Mouse (Mus musculus) testis, postnatal 14 days (tissue): ENCODE measurements at regions not wholly inside any gene's neighbourhood (a gene's known extent, or its start where the extent isn't known, plus 50 kb on each side); places are given as distances from the start of the nearest gene placed in this dataset.

Source experiments
- DNase-seq: peaks from one replicate; pipeline ENCODE4 v3.0.0; 2021; ENCODE audit warnings: low spot score

DNA sequence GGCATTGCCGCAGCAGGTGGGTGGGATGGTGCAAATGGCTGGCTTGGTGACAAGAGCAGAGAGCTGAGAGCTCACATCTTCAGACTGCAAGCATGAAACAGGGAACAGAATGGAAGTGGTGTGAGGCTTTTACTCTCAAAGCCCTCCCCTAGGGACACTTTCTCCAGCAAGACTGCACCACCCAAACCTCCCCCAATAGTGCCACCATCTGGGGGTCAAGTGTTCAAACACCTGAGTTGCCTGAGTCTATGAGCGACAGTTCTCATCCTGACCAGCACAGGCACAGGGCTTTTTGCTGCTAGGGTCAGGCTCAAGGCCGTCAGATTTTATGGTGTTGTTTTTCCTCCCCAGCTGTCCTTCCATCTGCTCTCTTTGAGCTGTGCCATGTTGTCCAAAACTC, 337.9 kb upstream of the Eif4g2 start:
- no peak for DNase-seq

DNA sequence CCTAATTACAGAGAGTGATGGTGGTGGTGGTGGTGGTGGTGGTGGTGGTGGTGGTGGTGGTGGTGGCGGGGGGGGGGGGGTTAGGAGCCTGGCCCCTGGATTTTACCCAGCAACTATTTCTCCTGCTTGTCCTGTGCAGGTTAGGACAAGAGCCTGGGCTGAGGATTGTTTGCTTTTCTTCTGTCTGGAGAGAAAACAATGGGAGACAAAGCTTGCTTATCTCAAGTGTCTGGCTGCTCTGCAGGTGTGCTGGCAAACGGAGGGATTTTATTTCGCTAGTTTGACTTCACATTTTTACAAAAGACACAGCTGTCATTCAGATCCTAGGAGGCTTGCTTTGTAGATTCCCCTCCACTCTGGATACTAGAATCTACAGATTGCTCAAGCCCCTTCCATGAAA, 334.9 kb upstream of the Eif4g2 start:
- DNase-seq: no peak

DNA sequence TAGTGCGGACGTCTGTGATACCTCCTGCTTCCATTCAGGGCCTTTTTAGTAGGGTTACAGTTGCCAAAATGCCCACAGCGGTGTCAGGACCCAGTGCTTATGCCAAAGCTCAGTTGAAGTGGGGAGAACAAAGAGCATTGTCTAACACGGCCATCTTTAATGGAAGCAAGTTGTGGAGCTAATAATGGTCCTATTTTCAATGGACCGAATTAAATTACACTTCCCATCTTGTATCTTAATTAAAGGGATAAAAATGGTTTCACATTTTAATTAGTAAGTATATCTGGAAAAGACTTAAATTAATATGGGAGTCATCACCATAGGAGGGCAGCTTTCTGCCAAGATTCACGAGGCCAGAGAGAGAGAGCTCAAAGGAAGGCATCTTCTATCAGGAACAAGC, 333.2 kb upstream of the Eif4g2 start:
- no peak for DNase-seq

DNA sequence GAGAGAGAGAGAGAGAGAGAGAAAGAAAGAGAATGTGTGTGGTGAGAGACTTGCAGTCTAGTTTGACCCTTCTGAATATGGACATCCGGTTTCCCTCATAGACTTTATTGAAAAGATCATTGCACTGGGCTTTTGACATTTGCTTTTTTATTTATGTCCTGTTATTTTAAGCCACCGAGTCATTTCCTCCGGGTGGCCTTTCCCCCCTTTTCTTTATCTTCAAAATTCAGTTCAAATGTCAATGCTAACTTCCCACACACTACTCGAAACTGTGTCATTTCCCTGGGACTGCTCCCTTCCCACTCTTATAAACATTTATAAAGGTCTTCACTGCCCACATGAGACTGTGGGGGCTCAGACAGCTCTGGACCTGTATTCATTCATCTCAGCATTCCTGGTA, 330.9 kb upstream of the Eif4g2 start:
- no peak for DNase-seq

DNA sequence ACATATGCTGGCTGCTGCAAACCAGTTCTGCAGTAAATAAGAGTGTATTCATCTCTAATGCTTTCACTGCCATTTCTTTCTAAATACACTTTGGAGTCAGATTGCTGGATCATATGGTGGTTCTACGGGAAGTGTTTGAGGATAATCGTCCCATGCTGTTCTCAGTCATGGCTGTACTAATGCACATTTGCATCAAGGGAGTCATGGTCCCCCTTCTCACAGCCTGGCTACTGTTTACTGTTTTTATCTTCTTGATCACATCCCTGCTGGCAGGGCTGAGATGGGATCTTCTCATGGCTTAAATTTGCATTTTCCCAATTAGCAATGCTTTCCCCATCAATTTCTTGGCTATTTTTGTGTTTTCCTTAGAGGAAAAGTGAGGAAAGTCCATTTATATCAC, 330.1 kb upstream of the Eif4g2 start:
- DNase-seq: no peak

DNA sequence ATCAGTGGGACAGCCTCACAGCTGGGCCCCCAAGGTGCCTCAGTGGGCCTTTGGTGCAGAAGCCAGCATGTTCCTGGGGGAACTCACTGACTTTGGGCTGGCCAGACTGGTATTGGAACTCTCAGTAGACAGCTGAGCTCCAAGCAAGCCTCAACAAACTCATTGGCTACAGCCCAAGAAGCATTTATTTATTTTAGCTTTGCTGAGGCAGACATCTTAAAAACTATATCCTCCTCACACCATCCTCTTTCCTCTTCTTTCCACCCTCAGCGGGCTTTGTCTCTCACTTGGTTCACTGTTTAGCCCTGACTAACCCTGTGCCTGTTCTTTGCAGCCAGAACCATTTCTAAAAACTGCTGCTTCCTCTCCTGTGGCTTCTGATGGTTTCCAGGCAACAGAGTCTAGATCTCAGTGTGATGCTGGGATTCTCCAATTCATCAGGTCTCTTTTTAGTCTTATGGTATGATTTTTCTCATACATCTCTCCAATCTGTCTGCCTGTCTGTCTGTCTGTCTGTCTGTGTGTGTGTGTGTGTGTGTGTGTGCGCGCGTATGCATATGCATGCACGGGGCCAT, 328.6 kb upstream of the Eif4g2 start:
- no peak for DNase-seq

DNA sequence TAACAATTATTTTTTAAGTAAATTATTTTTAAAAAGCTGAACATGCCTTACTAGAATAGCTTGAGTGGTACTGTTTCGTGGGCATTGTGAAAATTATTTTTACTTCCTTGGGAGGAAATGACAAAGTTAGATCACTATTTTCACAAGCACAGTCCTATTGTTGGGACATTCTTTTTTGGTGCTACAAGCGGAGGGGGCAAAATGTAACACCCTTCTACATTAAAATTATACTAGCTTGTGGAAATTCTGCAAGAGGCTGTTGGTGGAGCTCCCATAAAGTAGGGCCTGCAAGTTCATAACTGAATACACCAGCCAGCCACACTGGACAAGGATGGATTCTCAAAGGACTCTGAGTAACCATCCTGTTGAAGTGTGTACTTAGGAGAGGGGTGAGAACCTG, 313.1 kb upstream of the Eif4g2 start:
- no peak for DNase-seq

DNA sequence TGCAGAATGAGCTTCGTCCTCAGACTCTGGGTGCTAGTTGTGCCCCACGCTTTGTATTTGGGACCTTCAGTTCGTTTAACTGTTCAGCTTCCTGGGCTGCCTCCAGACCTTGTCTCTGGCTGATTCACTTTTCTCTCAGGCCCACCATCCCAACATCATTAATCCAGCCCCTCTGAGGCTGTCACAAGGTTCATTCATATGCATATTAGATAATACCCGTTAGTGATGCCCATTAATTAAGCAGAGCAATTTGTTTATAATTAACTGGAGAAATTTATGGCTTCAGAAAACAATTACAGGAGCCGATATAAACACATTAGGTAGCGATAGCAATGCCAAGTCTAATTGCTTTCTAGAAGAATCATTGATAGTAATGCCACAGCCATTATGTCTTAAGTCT, 312.3 kb upstream of the Eif4g2 start:
- DNase-seq: no peak

DNA sequence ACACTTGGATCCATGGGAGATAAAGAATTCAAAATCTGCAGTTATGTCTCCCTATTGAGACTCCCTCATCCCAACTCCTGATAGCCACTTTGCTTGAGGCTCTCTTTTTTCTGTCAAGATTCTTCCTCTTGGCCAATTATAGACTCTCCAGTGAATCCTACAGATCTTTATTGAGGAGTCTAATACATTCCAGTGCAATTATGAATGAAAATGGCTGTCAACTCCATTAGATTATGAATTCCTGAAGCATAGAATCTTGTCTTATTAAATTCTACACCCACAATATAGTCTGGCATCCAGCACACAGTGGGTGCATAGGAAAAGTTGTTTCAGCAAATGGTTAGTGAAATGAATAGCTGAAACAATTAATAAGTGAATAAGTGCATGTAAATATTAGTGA, 311.0 kb upstream of the Eif4g2 start:
- no peak for DNase-seq

DNA sequence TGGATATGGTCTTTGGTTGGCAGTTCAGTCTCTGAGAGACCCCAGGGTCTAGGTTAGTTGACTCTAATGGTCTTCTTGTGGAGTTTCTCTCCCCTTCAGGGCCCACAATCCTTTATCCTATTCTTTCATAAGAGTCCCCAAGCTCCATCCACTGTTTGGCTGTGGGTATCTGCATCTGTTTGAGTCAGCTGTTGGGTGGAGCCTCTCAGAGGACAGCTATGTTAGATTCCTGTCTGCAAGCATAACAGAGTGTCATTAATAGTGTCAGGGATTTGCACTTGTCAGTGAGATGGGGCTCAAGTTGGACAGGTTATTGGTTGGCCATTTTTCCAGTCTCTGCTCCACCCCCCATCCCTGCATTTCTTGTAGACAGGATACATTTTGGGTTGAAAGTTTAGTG, 306.9 kb upstream of the Eif4g2 start:
- DNase-seq: no peak

DNA sequence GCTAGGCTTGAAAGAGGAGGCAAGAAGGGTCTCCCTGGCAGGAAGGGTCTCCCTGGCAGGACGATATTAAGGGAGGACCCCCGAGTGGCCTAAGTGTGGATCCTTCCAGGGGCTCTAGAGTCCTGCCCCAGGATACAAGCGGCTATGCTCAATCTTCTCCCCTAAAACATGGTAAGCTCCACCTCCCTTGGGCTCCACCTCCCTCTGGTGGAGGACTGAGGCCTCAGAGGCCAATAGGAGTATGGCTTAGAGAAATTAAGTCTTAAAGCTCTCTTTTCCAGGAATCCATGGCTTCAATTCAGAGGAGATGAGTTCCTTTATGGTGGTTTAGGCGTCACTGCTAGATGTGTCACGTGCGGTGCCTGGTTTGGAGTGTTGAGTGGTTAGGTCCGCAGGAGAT, 291.7 kb upstream of the Eif4g2 start:
- DNase-seq: no peak

DNA sequence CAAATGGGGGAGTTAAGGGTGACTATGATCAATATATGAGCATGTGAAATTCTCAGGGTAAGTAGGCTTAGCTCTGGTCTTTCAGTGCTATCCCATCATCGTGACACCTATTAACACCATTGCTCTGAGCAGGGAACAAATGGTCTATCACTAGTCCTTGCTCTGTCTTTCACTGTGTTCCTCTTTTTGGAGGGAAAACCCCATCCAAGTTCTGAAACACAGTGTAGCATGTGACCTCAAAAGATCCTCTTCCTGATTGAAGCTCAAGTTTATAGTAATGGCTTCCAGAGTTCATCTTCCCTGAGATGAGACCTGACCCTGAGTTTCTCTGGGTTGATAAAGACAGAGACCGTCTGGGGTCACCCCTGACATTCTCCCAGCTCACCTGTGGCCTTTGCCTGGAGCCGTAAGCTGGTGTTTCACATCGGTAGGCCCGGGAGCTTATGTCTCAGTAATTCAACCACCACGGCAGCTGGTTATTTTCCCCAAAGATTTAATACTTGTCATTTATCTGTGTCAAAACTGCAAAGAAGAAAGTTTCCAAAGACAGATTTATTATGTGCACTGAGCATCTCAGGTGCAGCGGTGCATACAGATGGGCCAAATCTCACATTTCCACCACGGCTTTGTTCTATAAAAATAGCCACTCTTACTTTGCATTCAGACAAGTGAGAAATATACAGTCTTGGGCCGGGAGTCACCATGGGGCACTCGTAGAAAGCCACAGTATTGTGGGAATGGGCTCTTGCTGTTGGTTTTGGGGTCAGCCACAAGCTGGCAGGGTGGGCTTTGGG, 290.7 kb upstream of the Eif4g2 start:
- DNase-seq: no peak

DNA sequence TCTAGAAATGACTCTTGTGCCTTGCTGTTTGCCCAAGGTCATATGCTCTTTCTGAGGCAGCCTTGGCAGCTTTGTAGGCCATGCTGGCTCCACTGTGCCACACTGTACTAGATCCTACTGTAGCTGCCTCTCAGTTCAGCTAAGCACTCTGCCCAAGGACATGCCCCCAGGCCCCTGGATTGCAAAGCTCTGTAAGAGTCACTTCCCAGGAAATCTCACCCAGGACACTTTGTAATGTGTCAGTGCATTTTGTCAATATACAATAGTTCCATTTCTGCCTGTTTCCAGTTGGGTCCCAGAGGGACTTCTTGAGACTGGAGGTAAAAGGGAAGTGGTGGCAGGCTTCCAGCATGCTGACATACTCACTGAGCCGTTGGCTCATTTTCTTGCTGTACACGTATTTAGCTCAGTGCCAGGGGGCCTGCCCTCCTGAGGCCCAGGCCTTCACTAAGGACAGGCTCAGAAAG, 287.6 kb upstream of the Eif4g2 start:
- no peak for DNase-seq

DNA sequence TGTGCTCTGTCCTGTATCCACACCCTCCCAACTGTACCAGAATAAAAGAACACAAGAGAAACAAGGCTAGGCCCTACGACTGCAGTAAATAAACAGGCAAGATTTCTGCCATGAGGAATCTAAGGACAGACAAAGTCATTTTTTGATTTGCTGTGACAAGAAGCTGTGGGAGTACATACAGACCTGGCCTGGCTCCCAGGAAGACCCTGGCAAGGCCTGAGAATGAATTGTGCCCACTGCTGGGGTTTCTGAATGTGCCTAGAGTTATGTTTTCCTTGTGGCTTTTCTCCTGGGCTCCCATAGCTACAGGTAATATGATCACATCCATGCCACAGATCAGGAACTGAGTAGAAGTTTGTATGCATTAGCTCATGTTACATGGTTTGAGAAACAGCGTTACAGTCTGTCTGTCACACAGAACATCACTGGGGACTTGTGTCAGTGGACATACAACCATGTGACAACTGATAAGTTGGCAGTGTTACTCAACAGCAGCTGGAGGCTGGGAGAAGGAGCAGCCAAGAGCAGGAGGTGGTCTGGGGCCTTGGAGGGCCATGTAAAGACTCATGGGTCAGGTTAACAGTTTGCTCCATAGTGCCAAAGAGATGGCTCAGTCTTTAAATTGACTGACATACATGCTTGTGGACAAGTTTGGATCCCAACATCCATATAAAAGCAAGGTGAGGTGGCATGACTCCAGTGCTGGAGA, 285.6 kb upstream of the Eif4g2 start:
- no peak for DNase-seq

DNA sequence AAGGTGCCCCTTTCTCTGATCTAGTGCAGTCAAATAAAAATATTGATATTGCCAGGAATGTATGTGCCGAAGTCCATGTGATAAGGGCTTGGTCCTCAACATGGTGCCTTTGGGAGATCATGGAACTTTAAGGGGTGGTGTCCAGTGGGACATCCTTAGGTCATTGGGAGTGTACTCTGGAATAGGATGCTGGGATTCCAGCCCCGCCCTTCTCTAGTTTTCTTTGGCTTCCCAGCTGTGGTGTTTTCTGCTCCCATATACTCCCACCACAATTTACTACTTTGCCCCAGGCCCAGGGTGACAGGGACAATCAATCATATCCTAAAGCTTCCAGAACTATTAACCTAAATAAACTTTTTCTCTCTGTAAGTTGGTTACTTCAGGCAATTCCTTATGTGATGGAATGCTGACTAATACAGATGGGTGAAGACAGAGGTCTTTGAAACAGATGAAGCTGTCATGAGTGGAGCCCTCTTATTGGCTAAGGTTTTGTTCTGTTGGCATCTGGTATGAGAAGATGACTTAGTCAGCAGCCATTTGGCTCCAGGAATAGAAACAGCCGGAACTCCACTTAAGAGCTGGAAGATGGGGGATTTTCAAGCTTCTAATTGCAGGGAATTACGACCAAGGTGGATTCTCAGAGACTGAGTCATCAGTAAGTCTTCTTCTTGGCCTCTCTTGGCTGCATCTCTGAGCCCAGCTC, 284.3 kb upstream of the Eif4g2 start:
- DNase-seq: no peak

DNA sequence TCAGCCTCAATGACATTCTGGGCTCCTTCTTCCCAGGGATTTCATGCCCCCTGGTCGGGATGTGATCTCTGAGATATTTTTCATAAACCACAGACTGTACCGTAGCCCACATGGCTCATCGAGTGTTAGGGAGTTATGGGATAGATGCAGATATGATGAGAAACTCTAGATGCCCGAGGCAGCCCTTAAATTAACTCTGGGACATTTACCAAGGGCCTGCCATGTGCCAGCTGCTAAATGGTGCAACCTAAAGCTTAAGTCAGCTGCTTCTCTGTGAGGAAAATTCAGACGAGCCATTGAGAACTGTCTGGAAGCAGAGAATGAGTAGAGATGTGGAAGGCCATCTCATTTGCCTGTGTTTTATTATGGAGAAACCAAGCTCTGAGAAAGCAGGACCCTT, 282.6 kb upstream of the Eif4g2 start:
- DNase-seq: no peak

DNA sequence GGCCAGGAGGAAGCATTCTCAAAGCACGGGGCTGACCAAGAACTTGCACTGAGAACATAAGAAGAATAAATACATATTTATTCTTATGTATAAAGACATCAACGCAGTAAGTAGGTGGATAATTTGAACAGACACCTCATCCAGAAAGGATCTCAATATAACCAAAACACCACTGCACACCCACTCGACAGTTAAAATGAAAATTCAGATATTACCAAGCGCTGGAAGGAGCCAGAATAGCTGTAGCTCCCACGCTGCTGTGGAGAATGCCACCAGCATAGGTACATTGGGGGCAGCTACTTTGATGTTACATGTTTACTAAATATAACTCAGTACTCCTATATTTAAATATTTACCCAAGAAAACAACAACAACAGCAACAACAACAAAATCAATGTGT, 280.4 kb upstream of the Eif4g2 start:
- no peak for DNase-seq

DNA sequence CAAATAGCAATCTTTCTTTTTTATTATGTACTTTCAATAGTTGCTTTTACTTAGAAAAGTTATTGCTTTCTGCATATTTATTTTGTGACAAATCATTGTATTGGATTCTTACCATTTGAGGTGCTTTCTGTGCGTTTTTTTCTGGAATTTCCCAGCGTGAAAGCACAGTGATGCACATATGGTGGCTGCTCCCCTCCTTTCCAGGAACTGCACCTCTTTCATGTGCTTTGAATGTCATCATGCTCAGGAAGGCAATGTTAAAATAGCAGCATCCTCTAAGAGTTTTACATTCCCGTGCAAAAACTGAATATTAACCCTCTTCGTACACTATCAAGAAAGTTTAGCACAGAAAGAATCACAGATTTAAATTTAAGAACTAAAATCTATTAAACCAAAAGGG, 279.8 kb upstream of the Eif4g2 start:
- no peak for DNase-seq

DNA sequence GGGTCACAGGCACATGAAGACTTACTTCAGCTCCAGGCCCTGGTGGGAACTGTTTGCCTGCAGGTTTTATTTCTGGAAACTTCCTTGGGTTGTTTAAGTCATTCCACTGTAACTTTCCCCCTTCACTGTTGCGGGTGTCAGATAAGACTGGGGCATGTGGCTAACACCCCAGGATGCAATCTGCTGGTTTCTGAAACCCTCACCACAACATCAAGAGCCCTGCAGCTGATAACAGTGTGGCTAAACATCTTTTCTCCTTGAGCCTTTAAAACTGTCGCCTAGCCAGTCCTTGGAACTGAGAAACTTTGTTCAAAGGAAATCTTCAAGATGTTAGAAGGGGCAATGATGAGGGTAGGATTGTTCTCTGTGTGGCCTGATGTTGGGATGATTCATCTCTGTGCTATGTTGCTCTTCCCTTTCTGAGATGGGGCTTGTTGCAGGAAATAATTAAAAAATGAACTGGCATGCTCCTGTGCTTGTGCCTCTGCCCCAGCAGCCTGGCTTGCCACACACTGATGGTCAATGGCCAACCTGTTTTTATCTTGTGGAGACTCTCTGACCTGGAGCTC, 272.3 kb upstream of the Eif4g2 start:
- DNase-seq: no peak

DNA sequence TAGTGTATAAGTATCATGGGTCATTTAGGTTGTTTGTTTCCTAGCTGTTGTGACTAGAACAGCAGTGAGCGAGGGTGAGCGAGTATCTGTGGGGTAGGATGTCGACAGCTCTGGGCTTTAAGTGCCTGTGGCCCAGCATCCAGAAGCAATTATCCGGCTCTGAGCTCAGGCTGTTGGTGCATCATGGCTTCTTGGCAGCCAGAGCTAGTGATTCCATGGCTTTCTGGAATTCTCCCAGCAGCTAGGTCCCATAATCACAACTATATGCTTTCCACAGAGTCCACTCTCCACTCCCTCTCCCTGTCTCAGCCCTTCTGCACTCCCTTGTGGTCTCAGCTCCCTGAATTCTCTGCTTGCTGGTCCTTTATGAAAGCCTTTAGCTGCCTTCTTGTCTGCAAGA, 271.2 kb upstream of the Eif4g2 start:
- DNase-seq: no peak

DNA sequence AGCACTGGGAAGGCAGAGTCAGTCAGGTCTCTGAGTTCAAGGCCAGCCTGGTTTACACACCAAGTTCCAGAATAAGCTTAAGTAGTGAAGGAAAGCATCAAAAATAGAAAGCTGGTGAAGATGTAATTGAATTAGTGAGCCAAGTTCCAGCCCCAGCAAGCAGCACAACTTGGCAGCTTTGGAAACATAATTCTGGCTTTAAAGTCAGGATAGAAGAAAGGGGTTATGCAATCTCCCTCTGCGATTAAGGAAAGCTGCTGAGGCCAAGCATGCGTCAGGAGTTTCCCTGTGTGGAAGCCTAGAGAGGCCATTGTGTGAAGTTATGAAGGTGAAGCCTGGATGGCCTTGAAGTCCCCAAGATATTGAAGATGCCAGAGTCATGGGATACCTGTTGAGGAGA, 269.3 kb upstream of the Eif4g2 start:
- DNase-seq: no peak

DNA sequence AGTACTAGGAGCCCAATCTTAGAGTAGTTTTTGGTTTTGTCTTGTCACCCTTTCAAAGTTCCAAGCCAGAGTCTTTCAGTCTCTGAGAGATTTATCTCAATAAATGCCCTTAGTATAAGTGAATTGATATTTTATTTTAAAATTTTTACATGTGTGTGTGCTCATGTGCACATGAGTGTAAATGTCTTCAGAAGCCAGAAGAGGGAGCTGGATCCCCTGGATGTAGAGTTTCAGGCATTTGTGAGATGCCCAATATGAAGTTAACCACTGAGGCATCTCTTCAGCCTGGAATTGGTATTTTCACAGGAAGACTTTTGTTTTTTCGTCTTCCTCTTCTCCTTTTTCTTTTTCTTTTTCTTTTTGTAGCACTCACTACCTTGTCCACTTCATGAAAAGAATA, 262.3 kb upstream of the Eif4g2 start:
- no peak for DNase-seq

DNA sequence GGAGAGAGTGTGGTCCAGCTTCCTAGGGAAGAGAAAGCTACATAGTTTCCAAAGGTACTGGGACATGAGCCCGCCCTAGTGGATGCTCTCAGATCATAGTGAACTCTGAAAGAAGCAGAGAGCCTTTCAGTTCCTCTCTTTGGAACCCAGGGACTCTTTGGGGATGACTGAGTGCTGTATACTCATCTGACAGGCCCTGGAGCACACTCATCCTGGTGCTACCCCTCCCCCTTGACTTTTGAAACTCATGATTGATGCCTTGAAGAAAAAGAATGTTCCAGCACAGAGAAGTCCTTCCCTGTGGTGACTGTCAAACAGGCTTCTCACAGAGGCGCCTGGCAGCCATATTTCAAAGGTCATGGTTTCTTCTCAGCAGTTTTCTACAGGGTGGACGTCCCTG, 254.2 kb upstream of the Eif4g2 start:
- no peak for DNase-seq
